Mouse (Mus musculus): Measurements from ENCODE around the gene Ifi206. TPM values are rescaled to one million over a fixed set of nuclear protein-coding genes. Genes with fewer than 3 reads are reported as not detected.

The Ifi206 gene
- total RNA-seq, 2 experiments from 2014 or later, result not detected

- DNase-seq (ENCODE audit: low spot score in 2 of 2), result no peak
These were observed 70.5 kb downstream of the Ifi206 start for GRCm38 (mm10) chr1:173420374-173420773.

GRCm38 (mm10) chr1:173418936-173419621 lies 71.8 kb downstream of the Ifi206 start:
- no peak for DNase-seq (ENCODE audit: low spot score in 2 of 2)

- DNase-seq (ENCODE audit: low spot score in 2 of 2), result no peak
These were observed 72.3 kb downstream of the Ifi206 start for GRCm38 (mm10) chr1:173418516-173418915.

Small RNA genes within 50 kb of the gene (microRNA-seq; reads per million reads assigned to microRNA genes)
- gene Gm44481, result not detected

Other genes with a start within 250 kb of the Ifi206 start
- not detected for gene Olfr418, start 225.0 kb downstream of the Ifi206 start, total RNA-seq (2021)
- not detected for gene Mptx2, start 213.3 kb downstream of the Ifi206 start, total RNA-seq (2021)
- 10 to 100 TPM; 10.8 to 15.1 TPM for gene Ackr1, start 157.3 kb downstream of the Ifi206 start, total RNA-seq (2021)
- 1 to 10 TPM in 1 of 2 experiments, under 1 TPM in 1; 0.71 to 2.9 TPM for gene Aim2, start 140.2 kb downstream of the Ifi206 start, total RNA-seq (2021)
- gene Cadm3, start 123.3 kb downstream of the Ifi206 start, total RNA-seq (2021), result 10 to 100 TPM; 28.7 to 33.7 TPM
- not detected for gene Ifi214, start 44.9 kb upstream of the Ifi206 start, total RNA-seq (2021)
- gene Ifi213, start 108.2 kb upstream of the Ifi206 start, total RNA-seq (2021), result not detected
- gene Ifi209, start 139.9 kb upstream of the Ifi206 start, total RNA-seq (2021), result under 1 TPM; 0.15 to 0.29 TPM
- under 1 TPM in 1 of 2 experiments, not detected in 1; 0.20 TPM for gene Ifi208, start 182.6 kb upstream of the Ifi206 start, total RNA-seq (2021)

Data from gastrocnemius, postnatal 4 days (tissue).